Mouse (Mus musculus) T-helper 1 cell (primary cell): ENCODE measurements around the gene Crybb1.

Experiments
- in situ Hi-C: fragments of 300-600 bp; cut with MboI, MseI; formaldehyde crosslinking; loops from one replicate; pipeline ENCODE4 v1.15.1; 2025; ENCODE audit warnings: high pct_unique_total_duplicates

Gene Crybb1

DNA sequence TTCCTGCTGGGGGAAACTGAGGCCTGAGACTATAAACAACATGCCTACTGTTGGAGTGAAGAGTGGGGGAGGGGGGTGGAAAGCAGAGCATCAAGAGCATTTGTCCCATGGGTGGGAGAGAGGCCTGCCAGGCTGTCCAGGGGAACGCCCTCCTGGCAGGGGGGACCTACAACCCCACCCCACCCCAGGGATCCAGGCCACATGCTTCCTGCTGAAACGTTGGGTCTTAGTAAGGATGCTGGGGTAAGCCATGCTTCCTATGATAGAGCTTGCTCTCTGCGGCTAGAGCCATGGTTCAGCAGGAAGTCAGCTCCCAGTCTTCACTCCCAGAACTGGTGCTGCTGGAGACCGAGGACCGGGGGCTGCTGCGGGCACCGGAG is 28.6 kb downstream of the Crybb1 start:
- in situ Hi-C loops = no loop called here

DNA sequence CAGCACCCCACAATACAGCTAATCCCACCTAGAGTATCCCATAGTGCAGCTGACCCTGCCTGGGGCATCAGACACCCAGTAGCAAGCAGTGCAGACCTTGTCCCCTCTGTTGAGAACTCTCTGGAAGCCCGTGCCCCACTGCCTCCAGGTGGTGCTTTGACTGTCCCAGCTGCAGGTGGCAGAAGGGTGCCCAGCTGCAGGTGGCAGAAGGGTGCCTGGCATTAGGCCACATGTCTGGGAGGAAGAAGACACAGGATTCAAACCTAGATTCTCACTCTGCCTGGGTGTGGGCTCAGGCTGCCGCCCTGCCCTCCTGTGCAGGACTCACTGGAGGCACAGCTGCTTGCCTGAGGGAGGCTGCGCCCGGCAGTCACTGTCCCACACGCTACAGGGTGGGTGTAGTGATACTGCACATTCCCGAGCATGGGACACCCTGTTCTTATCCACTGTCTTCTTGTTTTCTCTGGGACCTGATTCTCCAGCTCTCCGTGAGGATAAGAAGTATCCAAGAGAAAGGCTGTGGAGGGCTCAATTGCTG is 30.0 kb downstream of the Crybb1 start:
- in situ Hi-C loops = no loop called here

DNA sequence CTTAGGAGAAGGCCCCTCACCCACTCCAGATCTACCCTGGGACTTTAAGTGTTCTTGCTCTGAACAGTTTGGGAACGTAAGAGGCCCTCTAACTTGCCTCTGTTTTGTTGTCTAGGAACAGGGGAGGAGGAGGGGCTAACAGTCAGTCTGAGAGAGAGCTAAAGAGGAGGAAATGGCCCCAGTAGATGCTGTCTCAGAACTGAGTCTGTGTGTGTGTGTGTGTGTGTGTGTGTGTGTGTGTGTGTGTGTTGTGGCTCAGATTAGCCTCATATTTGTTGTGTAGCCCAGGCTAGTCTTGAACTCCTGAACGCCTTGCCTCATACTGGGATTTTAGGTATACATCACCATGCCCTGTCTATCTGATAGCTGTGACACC is 31.0 kb downstream of the Crybb1 start:
- in situ Hi-C loops = no loop called here

DNA sequence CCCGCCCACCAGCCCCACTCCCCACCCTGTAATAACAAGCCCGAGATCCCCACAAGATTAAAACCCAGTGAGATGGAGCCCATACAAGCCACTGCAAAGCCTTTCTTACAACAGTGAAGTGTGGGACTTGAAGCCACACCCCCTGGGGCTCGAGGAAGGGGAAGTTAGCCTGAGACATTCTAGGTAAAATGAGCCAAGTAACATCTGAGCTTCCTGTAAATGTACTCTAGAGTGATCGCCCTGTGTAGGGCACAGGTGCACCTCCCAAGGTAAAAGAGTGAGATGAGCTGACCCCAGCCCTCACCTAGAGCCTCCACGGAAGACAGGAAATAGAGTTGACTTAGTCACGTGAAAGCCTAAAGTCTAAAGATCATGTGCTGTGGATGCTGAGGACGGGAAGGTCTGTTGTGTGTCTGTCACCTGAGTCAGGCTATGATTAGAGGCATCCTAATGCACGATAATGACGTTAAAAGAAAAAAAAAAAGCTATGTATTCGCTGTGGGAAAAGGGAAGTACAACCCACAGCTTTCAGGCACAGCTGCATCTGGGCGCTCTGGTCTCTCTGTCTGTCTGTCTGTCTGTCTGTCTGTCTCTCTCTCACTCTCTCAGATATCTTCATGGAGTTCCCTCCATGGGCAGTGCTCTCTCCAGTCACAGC is 31.5 kb downstream of the Crybb1 start:
- in situ Hi-C loops = no loop called here

DNA sequence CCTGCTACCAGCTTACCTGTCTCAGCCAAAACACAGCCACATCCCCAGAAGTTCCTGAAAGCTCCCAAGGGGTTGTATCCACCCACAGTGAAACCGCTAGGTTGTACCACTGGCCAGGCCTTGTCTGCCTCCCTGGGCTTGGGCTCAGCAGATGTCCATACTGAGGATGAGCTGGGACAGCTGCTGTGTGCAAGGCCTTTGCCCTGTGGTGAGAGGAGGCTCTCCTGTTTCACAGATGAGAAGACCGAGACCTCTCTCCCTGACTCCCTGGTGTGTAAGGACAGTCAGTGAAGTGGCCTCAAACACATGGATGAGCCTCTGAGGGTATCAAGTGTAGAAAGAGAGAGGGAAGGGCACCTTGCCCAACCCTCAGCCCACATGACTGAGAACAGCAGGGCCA is 32.0 kb downstream of the Crybb1 start:
- in situ Hi-C loops = no loop called here

DNA sequence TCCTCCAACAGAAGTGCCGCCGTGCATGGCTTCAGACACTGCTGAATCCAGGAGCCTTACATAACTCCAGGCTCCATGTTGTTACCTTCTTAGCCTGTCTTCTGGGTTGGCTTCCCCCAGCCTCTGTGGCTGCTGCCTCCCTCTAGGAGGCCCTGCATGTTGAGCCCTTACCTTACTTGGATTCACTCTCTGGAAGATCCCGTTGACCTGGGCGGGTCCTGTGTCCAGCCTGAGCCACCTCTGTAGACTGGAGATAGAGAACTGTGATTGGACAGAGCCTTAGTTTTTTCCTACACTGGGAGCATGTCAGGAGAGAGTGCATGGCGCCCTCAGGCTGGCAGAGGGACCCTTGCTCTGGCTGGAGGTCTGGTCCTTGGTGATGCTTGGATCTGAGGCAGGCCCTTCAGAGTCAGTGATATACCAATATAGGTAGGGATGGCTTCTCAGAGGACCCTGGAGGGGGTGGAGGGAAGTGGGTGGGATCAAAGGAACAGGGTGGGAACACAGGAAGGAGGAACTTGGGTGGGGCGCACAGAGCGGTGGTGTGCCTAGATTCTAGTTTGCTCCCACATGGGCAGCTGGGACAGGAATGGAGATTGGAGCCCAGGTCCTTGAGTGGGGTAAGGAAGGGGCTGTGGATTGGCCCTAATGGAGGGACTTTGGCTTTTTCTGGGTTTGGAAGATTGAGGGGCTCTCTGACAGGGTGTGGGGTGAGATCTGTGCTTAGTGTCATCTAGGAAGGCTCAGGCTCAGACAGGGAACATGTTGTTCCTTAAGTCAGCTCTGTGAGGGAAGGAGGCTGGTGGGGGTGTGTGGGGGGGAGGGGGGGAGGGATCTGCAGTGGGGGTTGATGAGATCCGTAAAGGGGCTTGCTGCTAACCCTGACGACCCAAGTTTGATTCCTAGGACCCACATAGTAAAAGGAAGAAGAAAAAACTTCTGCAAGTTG is 32.9 kb downstream of the Crybb1 start:
- in situ Hi-C loops = no loop called here

DNA sequence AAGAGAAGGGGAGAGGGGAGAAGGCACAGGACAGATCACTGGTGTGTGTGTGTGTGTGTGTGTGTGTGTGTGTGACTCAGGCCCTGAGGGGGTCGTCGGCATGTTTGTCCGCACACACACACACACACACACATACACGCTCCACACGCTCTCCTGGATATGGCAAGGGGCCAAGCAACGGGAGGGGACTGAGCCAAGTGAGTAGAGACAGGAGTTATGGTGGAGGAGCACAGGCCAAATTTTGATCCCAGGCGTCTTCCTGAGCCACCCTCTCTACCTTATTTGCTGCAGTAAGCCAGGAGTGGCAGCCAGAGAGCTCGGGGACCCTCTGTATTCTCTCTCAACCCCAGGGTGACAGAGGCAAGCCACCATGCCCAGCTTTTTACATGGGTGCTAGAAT is 33.6 kb downstream of the Crybb1 start:
- in situ Hi-C loops = no loop called here

DNA sequence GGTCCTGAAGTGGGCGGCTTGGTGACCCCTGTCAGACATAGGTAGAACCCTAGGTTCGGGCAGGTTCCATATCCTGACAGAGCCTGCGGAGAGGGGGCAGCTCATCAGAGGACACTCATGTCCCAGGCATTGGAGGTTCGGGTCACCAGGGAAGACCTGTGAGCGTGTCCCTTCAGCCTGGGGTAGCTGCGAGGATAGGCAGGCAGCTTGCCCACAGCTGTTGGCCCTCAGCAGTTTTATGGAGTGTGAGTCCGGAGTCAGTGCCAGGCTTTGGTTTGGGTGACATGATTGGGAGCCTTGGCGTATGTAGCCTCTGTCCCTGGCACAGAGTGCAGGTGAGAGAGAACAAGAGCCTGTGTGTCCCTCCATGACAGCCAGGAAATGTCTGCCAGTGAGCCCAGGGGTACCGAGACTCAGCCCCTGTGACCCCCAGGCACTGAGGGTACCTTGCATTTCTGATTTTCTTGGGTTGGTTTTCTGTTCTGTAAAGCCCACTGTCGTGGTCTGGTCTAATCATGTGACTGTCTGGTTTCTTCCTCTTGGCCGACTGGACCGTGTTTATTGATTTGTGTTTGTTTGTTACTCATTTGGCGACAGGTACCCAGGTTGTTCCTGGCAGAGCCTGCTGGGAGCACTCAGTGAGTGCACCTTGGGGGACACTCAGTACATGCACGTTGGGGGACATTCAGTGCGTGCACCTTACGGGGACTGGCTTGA is 34.4 kb downstream of the Crybb1 start:
- in situ Hi-C loops = no loop called here

DNA sequence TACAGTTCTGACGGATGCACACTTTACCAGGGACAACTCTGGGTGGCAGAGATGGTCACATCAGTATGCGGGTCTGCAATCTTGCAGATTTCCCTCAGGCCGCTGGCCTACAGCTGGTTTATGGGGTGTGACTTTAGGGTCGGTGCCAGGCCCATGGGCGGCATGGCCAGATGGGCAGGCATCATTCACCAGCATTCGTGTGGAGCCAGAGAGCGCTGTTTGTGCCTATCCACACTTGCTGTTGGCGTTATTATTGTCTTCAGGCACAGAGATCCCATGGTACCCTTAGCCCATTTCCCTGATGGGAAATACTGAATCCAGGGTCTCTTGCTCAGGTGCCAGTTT is 34.9 kb downstream of the Crybb1 start:
- in situ Hi-C loops = no loop called here

DNA sequence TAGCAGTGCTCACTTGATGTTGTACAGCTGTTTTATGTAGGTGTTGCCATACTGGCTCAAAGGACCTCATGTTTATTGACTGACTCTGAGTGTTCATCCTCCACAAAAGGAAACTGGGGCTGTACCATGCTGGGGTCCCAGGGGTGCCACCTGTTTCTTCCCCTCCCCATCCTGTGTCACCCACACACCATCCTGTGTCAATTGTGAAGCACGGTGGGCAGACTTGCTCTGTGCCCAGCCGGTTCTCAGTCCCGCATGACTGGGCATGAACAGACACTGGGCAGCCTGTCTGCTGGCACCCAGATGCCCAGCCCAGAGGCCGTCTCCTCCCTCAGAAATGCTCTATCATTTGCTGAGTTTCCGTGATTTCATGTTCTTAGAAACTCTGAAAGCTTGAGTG is 36.3 kb downstream of the Crybb1 start:
- in situ Hi-C loops = no loop called here

DNA sequence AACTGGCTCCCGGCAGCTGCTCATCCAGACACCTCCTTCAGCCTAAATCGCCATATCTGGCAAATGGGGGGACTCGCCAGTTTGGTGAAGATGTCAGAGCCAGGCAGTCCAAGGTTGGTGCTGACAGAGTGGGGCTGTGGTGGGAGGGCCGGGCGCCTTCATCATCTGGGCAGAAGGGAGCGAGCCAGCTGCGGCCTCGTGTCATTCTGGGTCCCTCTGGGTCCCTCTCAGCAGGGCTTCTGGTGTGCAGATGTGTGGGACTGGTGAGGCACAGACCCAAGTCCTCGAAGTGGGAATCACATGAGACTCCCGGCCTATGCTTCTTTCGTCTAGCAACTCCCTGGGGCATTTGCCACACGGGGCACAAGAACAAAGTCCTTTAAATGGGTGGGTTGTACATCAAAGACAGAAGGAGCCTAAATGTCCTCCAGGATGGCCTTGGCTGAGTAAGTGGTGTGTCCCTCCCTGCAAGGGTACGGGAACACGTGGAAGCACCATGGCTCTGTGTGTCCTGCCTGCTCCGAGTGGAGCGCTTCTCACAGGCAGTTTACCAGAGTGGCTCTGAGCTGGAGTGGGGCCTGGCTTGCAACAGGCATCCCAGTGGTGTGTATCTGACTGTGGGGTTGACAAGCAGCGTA is 36.8 kb downstream of the Crybb1 start:
- in situ Hi-C loops = no loop called here

DNA sequence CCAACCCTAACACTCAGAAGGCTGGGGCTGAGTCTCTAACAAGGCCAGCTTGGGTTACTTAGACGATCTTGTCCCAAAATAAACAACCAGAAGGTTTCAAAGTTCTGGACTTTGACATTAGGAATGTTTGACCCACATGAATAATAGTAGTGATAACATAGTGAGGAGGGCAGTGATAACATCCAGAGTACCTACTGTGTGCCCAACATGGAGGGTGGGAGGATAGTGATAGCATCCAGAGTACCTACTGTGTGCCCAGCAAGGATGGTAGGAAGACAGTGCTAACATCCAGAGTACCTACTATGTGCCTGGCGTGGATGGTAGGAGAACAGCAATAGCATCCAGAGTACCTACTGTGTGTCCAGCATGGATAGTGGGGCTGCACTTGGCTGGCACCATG is 38.2 kb downstream of the Crybb1 start:
- in situ Hi-C loops = no loop called here

DNA sequence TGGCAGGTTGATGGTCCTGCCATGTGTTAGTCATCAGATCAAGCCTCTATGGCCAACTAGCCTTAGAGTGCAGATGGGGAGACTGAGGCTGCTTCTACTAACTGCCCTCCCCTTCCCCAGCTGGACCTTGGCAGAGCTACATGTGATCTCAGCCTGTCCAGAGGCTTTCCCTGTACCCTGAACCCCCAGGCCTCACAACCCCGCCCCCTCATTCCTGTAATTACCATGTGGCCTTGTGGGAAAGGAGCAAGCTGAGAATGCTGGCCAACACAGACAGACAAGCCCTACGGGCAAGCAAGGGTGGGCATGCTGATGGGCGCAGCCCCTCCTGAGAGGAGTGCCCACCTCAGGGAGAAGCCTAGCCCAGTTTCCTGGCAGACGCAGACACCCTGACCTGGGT is 39.1 kb downstream of the Crybb1 start:
- in situ Hi-C loops = no loop called here

DNA sequence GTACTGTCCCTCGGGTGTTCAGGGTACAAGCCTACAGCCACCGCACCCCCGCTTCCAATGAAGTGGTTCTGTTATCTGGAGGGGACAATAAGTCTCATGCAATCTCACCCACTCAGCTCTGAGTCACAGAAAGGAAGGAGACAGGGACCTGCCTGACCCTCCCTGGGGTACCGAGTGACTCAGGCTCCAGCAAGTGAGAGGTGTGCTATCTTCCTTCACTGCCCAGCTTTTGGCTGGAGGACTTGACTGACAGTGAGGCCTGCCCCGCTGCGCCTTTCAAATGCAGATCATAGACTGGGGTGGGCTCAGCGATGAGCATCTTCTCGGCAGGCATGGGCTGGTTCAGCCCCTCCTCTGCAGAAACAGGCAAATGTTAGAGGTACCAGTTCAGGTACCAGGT is 39.5 kb downstream of the Crybb1 start:
- in situ Hi-C loops = no loop called here

DNA sequence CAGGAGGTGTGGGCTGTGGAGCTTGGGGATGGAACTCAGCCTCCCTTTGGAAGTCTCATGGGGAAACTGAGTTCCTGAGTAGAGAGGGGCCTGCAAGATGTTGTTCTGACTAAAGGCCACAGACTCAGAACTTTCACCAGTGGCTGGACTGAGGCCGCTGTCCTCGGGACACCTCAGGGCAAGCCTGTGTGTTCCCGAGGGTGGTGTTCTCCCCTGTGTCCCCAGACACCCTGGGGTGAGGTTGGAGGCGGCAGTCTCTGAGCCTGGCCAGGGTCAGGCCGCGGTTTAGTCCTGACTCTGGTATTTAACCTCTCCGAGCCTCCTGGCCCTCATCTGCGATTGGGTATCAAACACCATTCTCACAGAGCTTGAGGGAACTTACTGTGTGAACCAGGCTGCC is 39.9 kb downstream of the Crybb1 start:
- in situ Hi-C loops = no loop called here

DNA sequence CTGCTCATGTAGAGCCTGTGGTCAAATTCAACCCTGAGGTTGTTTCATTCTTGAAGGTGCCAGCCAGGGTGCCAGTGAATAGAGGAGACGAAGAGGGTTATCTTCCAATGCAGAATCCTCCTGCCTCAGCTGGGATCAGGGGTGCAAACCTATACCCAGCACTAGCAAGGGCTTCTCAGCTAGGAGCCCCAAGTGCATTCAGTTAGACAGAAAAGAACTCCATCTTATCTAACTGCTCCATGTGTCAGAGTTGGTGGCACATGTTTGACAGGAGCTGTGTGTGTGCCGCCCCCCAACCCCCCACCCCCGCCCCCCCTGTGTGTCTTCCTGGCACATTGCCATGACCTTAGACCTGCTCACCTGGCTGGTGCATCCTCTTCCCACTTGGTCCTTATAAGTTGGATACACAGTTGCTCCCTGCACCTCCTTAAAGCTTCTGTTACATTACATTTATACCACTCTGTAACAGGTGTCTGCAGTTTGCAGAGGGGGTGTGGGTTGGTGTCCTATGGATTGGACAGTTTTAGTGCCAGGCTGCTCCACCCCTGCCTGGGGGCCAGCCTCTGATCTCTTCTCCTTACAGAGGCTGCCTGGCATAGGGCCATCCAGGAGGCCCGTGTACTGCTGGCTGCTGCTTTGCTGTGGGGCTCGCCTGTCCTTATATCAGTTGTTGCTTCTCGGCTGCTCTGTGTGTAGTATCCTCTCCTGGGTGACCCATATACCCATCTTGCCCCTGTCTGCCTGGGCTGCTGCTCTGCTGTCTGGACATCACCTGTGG is 41.0 kb downstream of the Crybb1 start:
- in situ Hi-C loops = no loop called here

DNA sequence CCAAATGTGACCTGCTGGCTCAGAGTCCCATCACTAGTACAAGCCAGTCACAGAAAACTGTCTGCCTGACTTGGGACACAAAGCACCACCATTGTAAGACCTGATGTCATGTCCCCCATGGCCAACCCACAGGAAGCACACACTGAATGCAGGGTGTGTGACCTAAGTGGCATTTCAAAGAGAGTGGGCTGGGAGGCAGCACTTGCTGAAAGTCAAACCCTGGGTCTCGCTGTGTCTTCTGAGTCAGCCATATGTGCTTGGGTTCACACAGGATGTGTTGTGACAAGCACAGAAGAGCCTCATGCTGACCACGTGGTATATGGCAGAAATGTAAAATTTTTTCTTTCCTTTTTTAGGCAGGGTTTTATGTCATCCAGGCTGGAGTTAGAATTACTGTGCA is 41.6 kb downstream of the Crybb1 start:
- in situ Hi-C loops = no loop called here

DNA sequence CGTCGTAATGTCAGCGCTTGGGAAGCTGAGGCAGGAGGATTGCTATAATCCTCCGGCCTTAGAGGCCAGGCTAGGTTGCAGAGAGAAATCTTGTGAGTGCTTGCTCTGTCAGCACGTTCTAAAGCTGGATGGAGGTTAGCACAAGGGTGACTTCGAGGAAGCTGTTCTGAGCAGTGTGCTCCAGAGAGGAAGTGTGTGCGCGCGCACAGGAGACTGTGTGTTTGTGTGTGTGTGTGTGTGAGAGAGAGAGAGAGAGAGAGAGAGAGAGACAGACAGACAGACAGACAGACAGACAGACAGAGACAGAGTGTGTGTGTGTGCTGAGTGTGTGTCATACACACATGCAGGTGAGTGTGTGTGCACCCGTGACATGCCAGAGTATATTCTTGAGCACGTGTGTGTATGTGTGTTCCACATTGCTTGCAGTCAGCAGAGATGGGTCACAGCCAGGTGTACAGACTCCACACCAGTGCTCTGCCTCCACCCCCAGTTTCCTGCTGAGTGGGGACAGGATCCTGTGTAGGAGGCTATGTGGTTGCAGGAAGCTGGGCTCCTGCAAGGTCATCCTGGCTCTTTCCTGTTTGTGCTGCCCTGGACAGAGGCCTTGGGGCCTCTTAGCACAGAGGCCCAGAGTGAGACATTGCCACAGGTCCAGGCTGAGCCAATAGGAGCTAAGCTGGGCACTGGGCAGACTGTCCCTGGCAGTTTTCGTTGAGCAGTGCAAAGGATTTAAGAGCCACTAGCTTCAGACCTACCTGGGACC is 42.8 kb downstream of the Crybb1 start:
- in situ Hi-C loops = no loop called here

DNA sequence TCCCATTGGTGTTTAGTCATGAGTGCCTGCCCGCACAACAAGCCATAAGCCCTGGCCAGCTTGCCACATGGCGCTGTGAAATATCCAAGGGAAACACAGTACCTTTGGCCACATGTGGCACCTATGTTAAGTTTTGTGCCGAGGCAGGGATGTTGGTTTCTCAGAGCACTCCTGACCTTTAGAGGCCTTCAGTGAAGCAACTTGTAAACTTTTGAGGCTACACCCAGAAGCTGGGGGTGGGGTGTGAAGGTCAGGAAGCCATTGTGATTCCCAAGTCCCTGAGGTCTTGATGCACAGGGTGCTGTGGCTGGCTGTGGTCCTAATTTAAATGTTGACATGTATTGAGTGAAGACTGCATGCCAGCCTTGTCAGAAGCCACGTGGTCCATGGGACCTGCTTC is 43.8 kb downstream of the Crybb1 start:
- in situ Hi-C loops = no loop called here

DNA sequence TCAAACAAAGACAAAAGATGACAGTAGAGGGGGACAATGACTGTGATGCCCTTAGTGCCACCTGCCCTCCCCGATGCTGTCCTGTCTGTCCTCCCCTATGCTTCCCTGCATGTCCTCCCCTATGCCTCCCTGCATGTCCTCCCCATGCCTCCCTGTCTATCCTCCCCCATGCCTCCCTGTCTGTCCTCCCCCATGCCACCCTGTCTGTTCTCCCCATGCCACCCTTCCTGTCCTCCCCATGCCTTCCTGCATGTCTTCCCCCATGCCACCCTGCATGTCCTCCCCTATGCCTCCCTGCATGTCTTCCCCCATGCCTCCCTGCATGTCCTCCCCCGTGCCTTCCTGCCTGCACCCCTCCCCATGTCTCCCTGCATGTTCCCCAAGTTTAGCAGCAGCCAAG is 44.5 kb downstream of the Crybb1 start:
- in situ Hi-C loops = no loop called here
